Mouse (Mus musculus) liver, embryonic 16.5 days (tissue): ENCODE measurements around the gene Rspry1. TPM values are rescaled to one million over a fixed set of nuclear protein-coding genes. Genes with fewer than 3 reads are reported as not detected.

Experiments used
- ATAC-seq: fragments of 200-750 bp; cut with Nextera tagmentation; 2 replicates; pipeline ENCODE4 v1.8.0; 2017; ENCODE audit warnings: low read depth, mild to moderate bottlenecking, moderate number of reproducible peaks, moderate library complexity
- H3K27ac ChIP-seq: fragments of 300-500 bp; sonication (generic); 2 replicates; pipeline ENCODE4 v1.5.1; 2014; ENCODE audit warnings: mild to moderate bottlenecking, low read length
- H3K27me3 ChIP-seq: fragments of 300-500 bp; sonication (generic); 2 replicates; pipeline ENCODE4 v1.6.1; 2014; ENCODE audit warnings: low read depth, low read length, mixed read lengths; ENCODE audit not compliant: control insufficient read depth, insufficient read depth
- H3K36me3 ChIP-seq: fragments of 300-500 bp; sonication (generic); 2 replicates; pipeline ENCODE4 v1.6.1; 2014; ENCODE audit warnings: mild to moderate bottlenecking; ENCODE audit not compliant: control insufficient read depth, insufficient read depth
- H3K4me1 ChIP-seq: fragments of 300-500 bp; sonication (generic); 2 replicates; pipeline ENCODE4 v1.6.1; 2014; ENCODE audit warnings: low read depth, low read length, mixed read lengths; ENCODE audit not compliant: control insufficient read depth
- H3K4me2 ChIP-seq: fragments of 300-500 bp; sonication (generic); 2 replicates; pipeline ENCODE4 v1.6.1; 2014; ENCODE audit warnings: low read depth, low read length, mixed read lengths
- H3K4me3 ChIP-seq: fragments of 300-500 bp; sonication (generic); 2 replicates; pipeline ENCODE4 v1.5.1; 2014; ENCODE audit warnings: low read depth, mild to moderate bottlenecking, low read length
- H3K9ac ChIP-seq: fragments of 300-500 bp; sonication (generic); 2 replicates; pipeline ENCODE4 v1.6.1; 2014; ENCODE audit warnings: low read depth, low read length
- H3K9me3 ChIP-seq: fragments of 300-500 bp; sonication (generic); replicated peaks from 2 replicates; pipeline ENCODE4 v1.6.1; 2016; ENCODE audit warnings: low read length; ENCODE audit not compliant: control insufficient read depth
- WGBS: fragments of 180-500 bp; shearing (Covaris S2); extraction: QIAGEN DNeasy Blood & Tissue Kit; methylation state at CpG from one replicate; pipeline ENCODE4 v1.1.7; 2014; ENCODE audit not compliant: insufficient replicate concordance; 5-methylcytosine and 5-hydroxymethylcytosine counted together
- polyA plus RNA-seq: library from polyadenylated mRNA; unstranded; fragments of >200 nt; fragmentation: Nextera tagmentation; extraction: Ambion mirVana; gene quantifications from 2 replicates; pipeline ENCODE4 v1.2.1, GENCODE M21; 2015

The Rspry1 gene
- polyA plus RNA-seq, 1 experiment from 2014 or later: 14.4 TPM

DNA sequence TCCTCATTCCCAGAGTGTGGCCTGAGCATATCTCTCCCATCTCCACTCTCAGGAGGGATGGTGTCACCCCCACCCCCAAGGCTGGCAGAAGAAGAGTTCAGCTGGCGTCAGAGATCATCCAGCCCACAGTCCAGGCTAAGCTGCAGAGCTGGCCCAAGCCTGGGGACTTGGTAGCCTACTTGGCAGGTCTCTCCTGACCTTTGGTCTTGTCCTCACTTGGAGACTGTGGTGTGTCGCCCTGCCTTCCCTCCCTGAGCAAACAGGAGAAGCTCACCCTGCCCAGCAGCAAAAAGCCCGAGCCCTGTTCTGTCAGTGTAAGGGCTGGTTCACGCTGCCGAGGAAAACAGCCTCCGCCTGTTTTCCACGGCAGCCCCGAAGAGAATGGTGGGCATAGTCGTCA lies 84.2 kb downstream of the Rspry1 start:
- no peak overlapping the region for H3K27ac ChIP-seq
- H3K36me3 ChIP-seq: no peaks in the 10 kb centered on the region
- no peak overlapping the region for H3K4me2 ChIP-seq
- H3K4me3 ChIP-seq: no peak overlapping the region
- no peaks in the 10 kb centered on the region for H3K27me3 ChIP-seq
- no peak overlapping the region for H3K9ac ChIP-seq
- no peaks in the 10 kb centered on the region for H3K9me3 ChIP-seq
- no peaks in the 10 kb centered on the region for H3K4me1 ChIP-seq
- no peak for ATAC-seq
- WGBS: 49% methylated on average over 9 of the region's 9 CpGs

DNA sequence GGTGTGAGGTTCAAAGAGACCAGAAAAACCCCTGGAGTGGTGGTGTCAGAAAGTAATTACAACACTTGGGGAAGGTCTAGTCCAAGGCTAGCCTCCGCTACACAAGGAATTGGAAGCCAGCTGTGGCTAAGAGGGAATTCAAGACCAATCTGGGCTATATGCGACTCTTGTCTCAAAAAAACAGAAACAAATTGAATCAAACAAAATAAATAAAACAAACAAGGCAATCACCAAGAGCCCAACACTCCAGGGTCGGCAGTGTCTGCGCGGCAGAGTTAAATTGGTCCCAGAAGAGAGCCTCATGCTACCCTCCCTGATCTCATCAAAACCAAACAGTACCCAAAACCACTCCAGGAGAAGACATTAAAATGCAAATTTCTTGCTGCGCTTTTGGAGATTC lies 93.0 kb downstream of the Rspry1 start:
- Histone ChIP-seq H3K4me1 (peaks cover 8% of the 10 kb centered on the region), H3K4me3 (no peak overlapping the region), H3K27ac (no peak overlapping the region), H3K9ac (no peak overlapping the region), H3K36me3 (no peaks in the 10 kb centered on the region), H3K9me3 (no peaks in the 10 kb centered on the region), H3K27me3 (peaks cover 54% of the 10 kb centered on the region), H3K4me2 (no peak overlapping the region)
- 10% methylated on average over 6 of the region's 6 CpGs for WGBS
- ATAC-seq: no peak

DNA sequence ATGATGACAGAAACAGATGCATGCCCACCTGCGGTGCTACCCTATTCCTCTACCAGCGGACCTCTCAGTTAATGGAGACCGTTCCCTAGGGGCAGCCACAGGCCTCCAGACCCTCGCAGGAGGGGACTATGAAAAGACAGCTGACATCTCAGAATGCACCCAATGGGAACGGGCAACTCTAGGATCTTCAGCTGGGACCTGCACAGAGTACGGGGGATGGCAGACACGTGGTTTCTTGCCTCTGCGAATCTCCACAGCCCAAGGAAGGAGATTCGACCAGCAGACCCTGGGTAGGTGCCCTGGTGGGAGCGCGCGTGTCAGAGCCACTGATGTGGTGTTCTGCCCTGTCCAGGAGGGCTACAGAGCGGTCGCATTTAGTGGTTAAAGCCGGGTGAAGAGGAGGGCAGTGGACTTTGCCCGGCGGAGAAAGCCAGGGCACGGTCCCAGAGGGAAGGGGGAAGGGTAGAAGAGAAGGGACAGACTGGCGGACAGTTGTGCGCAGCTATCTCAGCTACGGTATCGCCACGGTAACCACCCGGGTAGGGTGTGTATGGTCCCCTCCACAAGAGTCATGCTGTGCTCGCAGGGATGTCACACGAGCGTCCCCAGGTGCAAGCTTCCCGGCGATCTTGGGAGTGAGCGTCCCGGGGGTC lies 93.7 kb downstream of the Rspry1 start:
- Histone ChIP-seq H3K4me3 (peak overlapping the region; percentile 54), H3K27me3 (peaks cover 54% of the 10 kb centered on the region), H3K9ac (no peak overlapping the region; the same call in 1 of the 2 replicates), H3K9me3 (no peaks in the 10 kb centered on the region), H3K4me1 (peaks cover 8% of the 10 kb centered on the region), H3K4me2 (peak overlapping the region; percentile 61), H3K27ac (no peak overlapping the region), H3K36me3 (no peaks in the 10 kb centered on the region)
- peak; percentile 11; the same call in 1 of the 2 replicates for ATAC-seq
- under 1% methylated on average over 31 of the region's 31 CpGs for WGBS

DNA sequence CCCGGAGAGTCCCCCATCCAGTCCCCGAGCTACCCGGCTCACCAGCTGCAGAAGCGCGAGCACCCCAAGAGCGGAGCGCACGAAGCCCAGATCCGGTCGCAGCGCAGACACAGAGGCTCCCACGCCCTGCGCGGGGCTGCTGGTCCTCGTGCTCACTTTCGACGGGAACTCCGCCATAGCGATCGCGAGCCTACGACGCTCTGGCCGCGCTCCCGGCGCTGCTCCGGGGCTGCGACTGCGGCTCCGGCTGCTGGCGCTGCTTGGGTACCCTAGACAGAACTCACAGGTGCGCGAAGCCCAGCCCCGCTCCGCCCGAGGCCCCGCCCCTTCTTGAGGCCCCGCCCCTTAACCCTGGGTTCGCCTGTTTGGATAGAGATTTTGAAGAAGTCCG lies 94.3 kb downstream of the Rspry1 start, which contains the start of gene Pllp:
Gene Pllp (minus strand): TSS at position 285 of the 391 bp plus-strand sequence.
- H3K4me3 ChIP-seq: peak within 1 kb of the TSS; percentile 54
- H3K36me3 ChIP-seq: no peaks in the 10 kb centered on the region
- peaks cover 54% of the 10 kb centered on the region for H3K27me3 ChIP-seq
- peak; percentile 54 for ATAC-seq
- H3K4me1 ChIP-seq: peaks cover 8% of the 10 kb centered on the region
- no peak within 1 kb of the TSS for H3K27ac ChIP-seq
- H3K9me3 ChIP-seq: no peaks in the 10 kb centered on the region
- WGBS: 1% methylated on average over 41 of the region's 41 CpGs
- H3K4me2 ChIP-seq: peak within 1 kb of the TSS; percentile 61
- H3K9ac ChIP-seq: no peak within 1 kb of the TSS; the same call in 1 of the 2 replicates

DNA sequence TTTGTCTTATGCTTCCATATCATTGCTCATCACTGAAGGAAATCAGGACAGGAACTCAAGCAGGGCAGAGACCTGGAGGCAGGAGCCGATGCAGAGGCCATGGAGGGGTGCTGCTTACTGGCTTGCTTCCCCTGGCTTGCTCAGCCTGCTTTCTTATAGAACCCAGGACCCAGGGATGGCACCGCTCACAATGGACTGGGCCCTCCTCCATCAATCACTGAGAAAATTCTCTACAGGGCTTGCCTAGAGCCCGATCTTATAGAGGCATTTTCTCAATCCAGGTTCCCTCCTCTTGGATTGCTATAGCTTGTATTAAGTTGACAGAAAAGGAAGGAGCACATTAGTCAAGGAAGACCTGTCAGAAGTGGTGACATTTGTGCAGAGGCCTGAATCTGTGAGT lies 94.8 kb downstream of the Rspry1 start:
- Histone ChIP-seq H3K4me3 (no peak overlapping the region), H3K4me1 (peaks cover 8% of the 10 kb centered on the region), H3K36me3 (no peaks in the 10 kb centered on the region), H3K27ac (no peak overlapping the region), H3K4me2 (no peak overlapping the region), H3K9me3 (no peaks in the 10 kb centered on the region), H3K9ac (no peak overlapping the region), H3K27me3 (peaks cover 54% of the 10 kb centered on the region)
- WGBS: 44% methylated on average over 3 of the region's 3 CpGs
- no peak for ATAC-seq

DNA sequence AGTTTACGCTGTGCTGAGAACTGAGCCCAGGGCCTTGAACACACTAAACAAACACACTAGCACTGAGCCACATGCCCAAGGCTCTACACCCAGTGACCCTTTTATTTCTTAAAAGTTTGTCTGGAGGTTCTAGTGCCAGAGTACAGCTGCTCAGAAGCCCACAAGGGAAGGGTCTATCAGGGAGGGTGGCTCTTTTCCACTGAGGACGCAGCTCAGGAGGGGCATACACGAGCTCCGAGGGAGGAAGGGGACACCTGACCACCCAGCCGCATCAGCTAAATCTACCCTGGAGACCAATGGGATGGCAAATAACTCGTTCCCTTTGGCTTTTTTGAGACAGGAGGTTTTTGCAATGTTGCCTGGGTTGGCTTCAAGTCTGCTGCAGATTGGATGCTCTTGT lies 96.2 kb downstream of the Rspry1 start:
- H3K27me3 ChIP-seq: peaks cover 49% of the 10 kb centered on the region

DNA sequence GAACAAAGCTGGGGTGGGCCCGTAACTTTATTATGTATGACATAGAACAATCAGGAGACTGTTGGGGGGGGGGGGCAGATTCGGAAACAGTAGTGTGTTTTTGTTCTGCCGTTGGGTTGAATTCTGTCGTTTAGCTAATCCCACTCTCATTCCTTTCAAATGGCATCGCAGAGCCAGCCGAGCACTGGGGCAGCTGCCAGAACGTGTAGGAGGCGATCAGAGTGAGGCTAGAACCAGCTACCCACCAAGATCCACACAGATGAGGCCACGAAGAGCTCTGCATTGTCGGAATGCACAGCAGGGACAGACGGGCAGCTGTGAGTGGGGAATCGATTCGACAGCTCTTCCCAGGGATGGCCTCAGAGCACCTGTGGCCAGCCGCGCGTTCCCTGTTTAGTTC lies 97.6 kb downstream of the Rspry1 start:
- WGBS: 72% methylated on average over 16 of the region's 16 CpGs
- no peak overlapping the region for H3K27ac ChIP-seq
- no peak for ATAC-seq
- no peaks in the 10 kb centered on the region for H3K36me3 ChIP-seq
- no peak overlapping the region for H3K4me2 ChIP-seq
- peaks cover 14% of the 10 kb centered on the region for H3K4me1 ChIP-seq
- H3K9ac ChIP-seq: no peak overlapping the region
- H3K27me3 ChIP-seq: peaks cover 35% of the 10 kb centered on the region
- no peak overlapping the region for H3K4me3 ChIP-seq
- no peaks in the 10 kb centered on the region for H3K9me3 ChIP-seq

More for the DNA sequence above, 96.2 kb downstream of the Rspry1 start:
- Histone ChIP-seq H3K36me3 (no peaks in the 10 kb centered on the region), H3K9ac (no peak overlapping the region), H3K4me3 (no peak overlapping the region), H3K4me1 (peaks cover 8% of the 10 kb centered on the region), H3K27ac (no peak overlapping the region), H3K9me3 (no peaks in the 10 kb centered on the region), H3K4me2 (no peak overlapping the region)
- no peak for ATAC-seq
- WGBS: 70% methylated on average over 6 of the region's 6 CpGs

DNA sequence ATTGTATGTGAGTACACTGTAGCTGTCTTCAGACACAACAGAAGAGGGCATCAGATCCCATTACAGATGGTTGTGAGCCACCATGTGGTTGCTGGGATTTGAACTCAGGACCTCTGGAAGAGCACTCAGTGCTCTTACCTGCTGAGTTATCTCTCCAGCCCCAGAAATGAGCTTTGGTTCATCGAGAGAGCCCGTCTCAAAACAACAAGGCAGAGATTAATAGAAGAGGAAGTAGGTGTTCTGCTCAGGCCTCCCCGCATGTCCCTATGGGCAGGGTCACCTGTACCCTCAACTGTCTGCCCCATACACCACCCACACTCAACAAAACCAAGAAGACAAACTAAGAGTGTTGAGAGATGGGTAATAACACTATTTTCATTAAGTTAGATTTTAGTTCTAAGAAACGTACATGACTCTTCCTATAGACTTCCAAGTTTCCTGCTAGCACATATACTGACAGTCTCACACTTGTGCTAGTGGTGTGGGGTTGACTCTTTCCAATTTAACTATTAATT lies 98.7 kb downstream of the Rspry1 start:
- Histone ChIP-seq H3K9ac (no peak overlapping the region), H3K27ac (no peak overlapping the region), H3K27me3 (peaks cover 24% of the 10 kb centered on the region), H3K4me1 (peaks cover 23% of the 10 kb centered on the region), H3K9me3 (no peaks in the 10 kb centered on the region), H3K4me3 (no peak overlapping the region), H3K4me2 (no peak overlapping the region), H3K36me3 (no peaks in the 10 kb centered on the region)
- ATAC-seq: no peak
- 37% methylated on average over 4 of the region's 4 CpGs for WGBS

DNA sequence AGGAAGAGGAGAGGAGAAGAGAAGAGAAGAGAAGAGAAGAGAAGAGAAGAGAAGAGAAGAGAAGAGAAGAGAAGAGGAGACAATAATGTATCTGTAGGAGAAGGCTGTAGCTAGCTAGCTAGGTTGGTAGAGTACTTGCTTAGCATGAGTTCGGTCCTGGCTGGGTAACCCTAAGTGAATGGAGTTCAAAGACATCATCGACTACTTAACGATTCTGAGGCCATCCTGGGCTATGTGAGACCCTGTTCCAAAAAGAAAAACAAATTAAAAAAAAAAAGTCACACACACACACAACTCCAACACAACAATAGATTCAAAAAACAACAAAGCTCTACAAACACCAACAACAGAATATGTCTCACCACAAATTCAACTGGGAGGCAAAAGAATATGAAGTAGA lies 100.4 kb downstream of the Rspry1 start:
- H3K4me3 ChIP-seq: no peak overlapping the region
- H3K4me2 ChIP-seq: peak overlapping the region; percentile 66
- H3K4me1 ChIP-seq: peaks cover 14% of the 10 kb centered on the region
- no peaks in the 10 kb centered on the region for H3K36me3 ChIP-seq
- no peak for ATAC-seq
- peaks cover 7% of the 10 kb centered on the region for H3K27me3 ChIP-seq
- no peaks in the 10 kb centered on the region for H3K9me3 ChIP-seq
- no peak overlapping the region for H3K27ac ChIP-seq
- H3K9ac ChIP-seq: no peak overlapping the region
- 57% methylated on average over 3 of the region's 3 CpGs for WGBS
